Mouse (Mus musculus): Measurements from ENCODE around the gene Itgb1bp2. TPM values are rescaled to one million over a fixed set of nuclear protein-coding genes. Genes with fewer than 3 reads are reported as not detected.

The Itgb1bp2 gene
- total RNA-seq (2023), result 4.0 TPM

GRCm38 (mm10) chrX:101448886-101449475 is at the start of gene Itgb1bp2:
Itgb1bp2 (plus strand) TSS chrX:101449088.

GRCm38 (mm10) chrX:101420700-101421095 is 28.2 kb upstream of the Itgb1bp2 start, which contains the start of gene Zmym3:
Zmym3 (minus strand) TSS chrX:101420849.

GRCm38 (mm10) chrX:101429142-101429949 is 19.5 kb upstream of the Itgb1bp2 start, which contains the start of gene Nono:
Nono (plus strand) TSS chrX:101429318.

Other genes starting within 250 kb of the Itgb1bp2 start
- gene Snx12, start 226.5 kb upstream of the Itgb1bp2 start, total RNA-seq (2023), result 44.4 TPM
- gene Foxo4, start 194.6 kb upstream of the Itgb1bp2 start, total RNA-seq (2023), result 44.4 TPM
- 58.8 TPM for gene Gm614, start 185.1 kb upstream of the Itgb1bp2 start, total RNA-seq (2023)
- 610 TPM for gene Il2rg, start 180.8 kb upstream of the Itgb1bp2 start, total RNA-seq (2023)
- not detected for gene Gm20489, start 180.1 kb upstream of the Itgb1bp2 start, total RNA-seq (2023)
- gene Med12, start 175.1 kb upstream of the Itgb1bp2 start, total RNA-seq (2023), result 153 TPM
- 1.4 TPM for gene Nlgn3, start 149.9 kb upstream of the Itgb1bp2 start, total RNA-seq (2023)
- gene Gjb1, start 72.7 kb upstream of the Itgb1bp2 start, total RNA-seq (2023), result not detected
- gene Zmym3, start 28.2 kb upstream of the Itgb1bp2 start, total RNA-seq (2023), result 25.7 TPM
- 228 TPM for gene Nono, start 19.8 kb upstream of the Itgb1bp2 start, total RNA-seq (2023)
- gene Taf1, start 83.6 kb downstream of the Itgb1bp2 start, total RNA-seq (2023), result 50.5 TPM
- 209 TPM for gene Ogt, start 191.0 kb downstream of the Itgb1bp2 start, total RNA-seq (2023)